Mouse (Mus musculus) left cerebral cortex, adult 11 months (tissue): ENCODE measurements around the gene Nfic.

ENCODE experiments used
- DNase-seq: peaks from one replicate; pipeline ENCODE4 v3.0.0; 2022; ENCODE audit warnings: low spot score

Gene Nfic

GRCm38 (mm10) chr10:81485479-81486018, 30.1 kb upstream of the Nfic start:
- no peak for DNase-seq

DNA sequence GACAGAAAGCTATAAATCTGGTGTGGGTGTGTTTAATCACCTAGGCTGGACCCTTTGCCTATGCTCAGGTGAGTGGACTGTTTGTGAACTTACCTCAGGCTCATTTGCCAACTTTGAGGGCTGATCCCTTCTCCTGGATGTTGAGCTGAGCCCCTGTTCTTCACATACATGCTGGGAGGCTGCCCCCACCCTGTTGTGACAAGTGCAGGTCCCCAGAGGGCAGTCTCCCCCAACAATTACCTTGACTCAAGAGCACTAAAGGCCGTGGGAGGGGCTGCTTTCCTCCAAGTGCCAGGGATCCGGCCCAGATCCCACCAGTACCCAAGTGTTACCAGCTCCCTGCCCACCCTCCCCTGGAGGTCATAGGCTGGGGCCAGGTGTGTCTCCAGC, 29.6 kb upstream of the Nfic start:
- DNase-seq = no peak

DNA sequence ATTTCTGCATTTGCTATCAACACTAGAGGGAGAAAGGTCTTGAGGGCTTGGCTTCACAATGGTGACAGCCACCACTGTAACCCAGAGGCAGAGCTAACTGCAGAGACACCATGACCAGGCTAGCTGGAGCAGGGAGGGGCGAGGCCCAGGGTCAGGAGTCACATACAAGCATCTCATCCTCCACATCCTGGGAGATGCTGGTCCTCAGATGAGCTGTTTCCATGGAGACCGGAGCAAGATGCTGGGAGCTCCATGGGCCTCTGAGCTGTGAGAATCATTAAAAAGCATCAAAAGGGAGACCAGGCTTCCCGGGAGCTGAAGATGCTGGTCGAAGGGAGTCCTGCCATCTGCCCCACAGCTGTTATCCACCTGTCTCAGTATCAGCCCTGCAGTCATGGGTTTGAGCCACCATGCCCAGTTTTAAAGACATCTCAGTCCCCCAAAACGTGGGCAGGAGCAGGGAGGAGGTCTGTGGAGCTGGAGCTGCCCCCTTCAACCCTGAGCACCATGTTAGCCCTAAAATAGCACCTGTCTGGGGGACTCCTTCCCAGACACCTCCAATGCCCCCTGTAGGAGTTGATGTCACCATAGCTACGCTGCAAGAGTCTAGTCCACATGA, 29.1 kb upstream of the Nfic start:
- no peak for DNase-seq

DNA sequence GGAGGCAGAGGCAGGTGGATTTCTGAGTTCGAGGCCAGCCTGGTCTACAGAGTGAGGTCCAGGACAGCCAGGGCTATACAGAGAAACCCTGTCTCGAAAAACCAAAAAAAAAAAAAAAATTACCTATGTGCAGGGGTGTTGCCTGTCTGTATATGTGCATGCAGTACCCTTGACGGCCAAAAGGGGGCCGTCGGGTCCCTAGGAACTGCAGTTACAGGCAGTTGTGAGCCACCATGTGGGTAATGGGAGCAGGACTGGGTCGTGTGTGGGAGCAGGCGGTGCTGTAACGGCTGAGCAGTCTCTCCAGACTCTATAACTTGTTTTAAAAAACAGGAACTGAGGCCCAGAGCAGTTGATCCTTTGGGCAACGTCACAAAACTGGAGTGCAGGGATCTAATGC, 28.5 kb upstream of the Nfic start:
- DNase-seq = no peak

- no peak for DNase-seq
Observed at GRCm38 (mm10) chr10:81482533-81482889, 27.1 kb upstream of the Nfic start, which contains the start of gene Celf5. Gene Celf5 (minus strand): TSS chr10:81482709.

DNA sequence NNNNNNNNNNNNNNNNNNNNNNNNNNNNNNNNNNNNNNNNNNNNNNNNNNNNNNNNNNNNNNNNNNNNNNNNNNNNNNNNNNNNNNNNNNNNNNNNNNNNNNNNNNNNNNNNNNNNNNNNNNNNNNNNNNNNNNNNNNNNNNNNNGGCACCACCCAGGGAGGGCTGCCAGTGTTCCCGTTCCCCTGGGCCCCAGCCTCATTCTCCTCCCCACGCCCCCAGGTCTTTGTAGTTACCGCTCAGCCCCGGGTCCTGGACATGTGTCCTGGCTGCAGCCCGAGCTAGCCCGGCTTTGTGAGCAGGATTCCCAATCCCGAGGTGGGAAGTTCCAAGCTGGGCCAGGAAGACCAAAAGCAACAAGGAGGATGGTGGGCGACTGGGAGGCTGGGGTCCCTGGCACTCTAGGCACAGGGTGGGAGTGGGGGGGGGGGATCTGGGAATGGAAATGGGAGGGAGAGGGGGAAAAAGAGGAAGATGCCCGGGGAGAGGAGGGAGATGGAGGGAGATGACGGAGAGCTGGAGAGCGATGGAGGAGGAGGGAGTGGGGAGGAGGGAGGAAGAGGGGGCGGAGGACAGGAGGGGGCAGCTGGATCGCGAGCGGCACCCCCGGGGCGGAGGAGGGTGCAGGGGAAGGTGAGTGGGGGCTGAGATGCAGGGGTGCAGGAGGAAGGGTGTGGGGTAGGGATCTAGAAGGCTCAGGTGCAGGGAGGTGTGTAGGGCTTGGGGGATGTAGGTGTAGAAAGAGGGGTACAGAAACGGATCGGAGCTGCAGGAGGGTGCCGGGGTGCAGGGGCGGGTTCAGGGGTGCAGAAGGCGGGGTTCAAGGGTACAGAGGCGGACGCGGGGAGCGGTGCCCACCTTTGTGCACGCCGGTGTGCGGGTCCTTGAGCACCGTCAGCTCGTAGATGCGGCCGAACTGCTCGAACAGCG, 26.4 kb upstream of the Nfic start:
- DNase-seq = no peak

DNA sequence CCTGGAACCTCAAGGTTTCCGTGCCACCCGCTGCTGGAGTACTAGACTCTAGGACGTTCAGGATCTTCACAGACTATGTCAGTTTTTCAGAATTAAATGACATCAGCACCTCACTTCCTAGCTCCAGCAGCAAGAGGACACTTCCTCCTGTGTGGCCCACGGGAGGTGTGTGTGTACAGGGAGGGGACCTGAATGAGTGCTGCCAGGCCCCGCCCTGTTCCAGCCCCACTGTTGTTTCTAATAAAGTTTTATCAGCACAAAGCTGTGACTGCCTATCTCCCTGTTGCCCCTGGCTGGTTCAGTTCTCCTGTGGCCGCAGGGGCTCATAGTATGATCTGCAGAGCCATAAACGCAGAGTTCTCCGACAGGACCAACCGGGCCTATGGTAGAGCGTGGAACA, 19.0 kb upstream of the Nfic start:
- no peak for DNase-seq

GRCm38 (mm10) chr10:81473003-81473451, 17.6 kb upstream of the Nfic start:
- DNase-seq = peak; percentile 89

- no peak for DNase-seq
Observed at GRCm38 (mm10) chr10:81472403-81473002, 17.1 kb upstream of the Nfic start.

DNA sequence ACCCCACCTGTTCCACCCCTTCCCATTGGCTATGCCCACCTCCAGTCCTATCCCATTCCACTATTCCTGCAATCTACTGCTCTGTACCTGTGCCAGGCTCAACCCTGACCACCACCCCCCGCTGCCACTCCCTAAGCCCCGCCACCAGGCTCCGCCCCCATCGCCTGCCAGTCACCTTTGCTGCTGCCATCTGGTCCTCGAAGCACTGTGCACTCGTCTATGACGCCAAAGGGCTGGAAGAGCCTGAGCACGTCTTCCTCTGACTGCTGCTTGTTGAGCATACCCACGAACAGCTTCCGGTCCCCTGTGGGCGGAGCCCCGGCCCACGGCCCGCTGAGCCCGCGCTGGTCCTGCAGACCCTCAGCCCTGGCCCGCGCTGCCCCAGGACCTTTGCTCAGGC, 15.0 kb upstream of the Nfic start:
- DNase-seq = no peak

GRCm38 (mm10) chr10:81469253-81469652, 13.8 kb upstream of the Nfic start:
- DNase-seq = peak; percentile 72

GRCm38 (mm10) chr10:81467670-81468235, 12.3 kb upstream of the Nfic start:
- no peak for DNase-seq

- DNase-seq = no peak
Observed at GRCm38 (mm10) chr10:81466881-81467280, 11.4 kb upstream of the Nfic start.

DNA sequence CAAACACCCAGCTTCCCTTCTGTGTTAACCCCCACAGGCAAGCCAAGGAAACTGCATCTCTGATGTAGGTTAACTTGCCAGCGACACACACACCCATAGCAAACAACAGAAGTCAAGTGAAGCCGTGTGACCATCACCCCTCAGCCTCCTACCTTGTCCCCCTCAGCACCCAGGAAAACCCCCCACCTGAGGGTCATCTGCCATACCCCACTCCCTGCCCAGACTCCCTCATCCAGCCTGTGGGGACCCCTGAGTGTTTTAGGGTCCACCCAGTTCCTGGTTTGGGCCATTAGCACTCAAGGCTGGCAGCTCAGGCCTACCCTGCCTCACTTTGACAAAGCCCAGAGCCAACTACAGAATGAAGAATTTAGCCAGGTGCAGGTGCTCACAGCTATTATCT, 10.6 kb upstream of the Nfic start:
- no peak for DNase-seq

- no peak for DNase-seq
Observed at GRCm38 (mm10) chr10:81465265-81465645, 9.8 kb upstream of the Nfic start.

DNA sequence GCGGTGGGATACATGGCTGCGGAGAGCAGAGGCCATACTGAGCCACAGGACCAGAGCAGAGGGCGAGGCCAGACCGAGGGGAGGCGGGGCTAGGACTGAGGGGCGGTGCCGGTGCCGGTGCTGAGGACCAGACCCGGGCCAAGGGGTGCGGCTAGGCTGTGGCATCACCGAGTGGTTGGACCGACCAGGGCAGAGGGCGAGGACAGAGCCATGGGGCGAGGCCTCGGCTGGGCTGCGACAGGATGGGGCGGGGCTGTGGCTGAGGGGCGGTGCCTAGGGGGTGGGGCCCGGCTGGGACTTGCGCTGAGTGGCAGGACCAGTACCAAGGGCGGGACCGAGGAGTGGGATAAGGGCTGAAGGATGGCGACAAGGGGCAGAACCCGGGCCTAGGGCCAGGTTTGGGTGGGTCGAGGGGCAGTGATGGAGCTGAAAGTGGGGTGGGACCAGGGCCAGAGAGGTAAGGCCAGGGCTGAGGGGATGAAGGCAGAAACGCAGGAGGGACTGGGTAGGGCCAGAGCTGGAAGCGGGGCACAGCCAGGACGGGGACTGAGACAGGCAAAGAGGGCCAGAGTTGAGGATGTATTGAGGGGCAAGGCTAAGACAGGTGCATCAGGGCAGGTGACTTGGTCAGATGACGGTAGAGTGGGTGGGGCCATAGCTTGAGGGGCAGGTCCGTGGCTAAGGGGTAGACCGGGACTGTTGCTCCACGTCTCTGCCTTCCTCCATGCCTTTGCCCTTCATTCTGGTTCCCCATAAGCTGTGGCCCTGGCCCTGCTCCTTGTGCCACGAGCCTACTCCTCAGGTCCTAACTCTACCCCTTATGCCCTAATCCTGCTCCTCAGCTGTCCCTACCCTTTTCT, 9.2 kb upstream of the Nfic start:
- no peak for DNase-seq

DNA sequence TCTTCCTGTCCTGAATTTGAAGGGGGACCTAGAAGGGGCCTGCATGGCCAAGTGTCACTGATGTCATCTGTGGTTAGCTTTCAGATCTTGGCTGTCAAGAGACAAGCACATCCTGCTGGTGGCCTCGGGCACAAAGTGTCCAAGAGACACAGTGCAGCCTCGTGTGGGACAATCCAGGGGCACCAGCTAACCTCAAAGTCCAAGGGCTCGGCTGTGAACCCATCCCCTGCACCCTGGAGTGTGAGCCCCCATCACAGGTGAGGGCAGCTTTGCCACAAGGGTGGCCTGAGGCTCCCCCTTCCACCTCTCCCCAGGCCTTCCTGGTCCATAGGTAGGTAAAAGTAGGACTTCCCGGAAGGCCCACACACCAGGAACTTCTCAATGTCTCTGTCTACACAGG, 8.1 kb upstream of the Nfic start:
- DNase-seq = no peak

DNA sequence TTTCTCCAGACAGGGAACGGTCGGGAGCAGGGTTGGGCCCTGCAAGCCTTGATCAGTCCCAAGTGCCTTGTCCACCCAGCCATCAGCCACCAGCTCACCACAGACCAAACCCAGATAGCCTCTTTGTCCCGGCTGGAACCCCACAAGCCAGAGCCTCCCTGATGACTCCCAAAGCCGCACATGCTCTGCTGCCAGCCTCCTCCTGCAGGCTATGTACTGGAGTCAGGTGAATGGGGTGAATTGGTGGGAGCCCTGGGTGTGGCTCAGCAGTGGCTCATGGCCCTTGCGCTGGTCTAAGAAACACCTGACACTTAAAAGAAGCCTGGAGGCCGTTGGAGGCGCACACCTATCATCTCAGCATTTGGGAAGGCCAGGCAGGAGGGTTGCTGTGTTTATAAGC, 7.5 kb upstream of the Nfic start:
- no peak for DNase-seq

GRCm38 (mm10) chr10:81462415-81462804, 7.0 kb upstream of the Nfic start:
- DNase-seq = no peak

DNA sequence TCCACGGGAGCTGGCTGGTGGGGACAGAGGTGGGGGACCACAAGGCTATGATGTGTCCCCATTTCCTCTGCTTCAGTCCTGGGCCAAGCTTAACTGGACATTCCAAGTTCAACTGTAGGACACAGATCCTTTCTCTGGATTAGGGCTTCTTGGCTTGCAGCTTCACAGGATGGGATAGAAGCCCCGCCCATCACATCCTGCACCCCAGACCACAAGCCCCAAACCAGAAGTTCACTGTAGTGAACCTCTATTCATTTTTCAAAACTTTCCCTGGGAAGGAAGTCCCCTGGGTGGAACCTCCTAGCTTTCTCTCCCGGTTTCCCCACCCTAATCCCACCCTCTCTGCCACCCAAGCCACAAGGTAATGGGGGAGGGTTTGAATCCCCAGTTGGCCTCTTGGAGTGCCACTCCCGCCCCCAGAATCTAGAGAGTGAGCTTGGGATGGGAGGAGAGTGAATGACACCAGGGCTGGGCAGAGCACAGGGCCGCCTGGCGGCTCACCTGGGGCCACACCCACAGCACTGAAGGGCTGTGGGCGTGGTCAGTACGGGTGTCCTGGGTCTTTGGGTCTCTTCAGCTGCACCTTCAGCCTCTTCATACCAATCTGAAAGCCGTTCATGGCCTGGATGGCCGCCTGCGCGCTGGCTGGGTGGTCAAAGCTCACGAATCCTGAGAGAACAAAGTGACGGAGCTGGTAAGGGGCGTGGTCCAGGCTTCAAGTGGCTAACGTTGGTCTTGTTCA, 6.4 kb upstream of the Nfic start:
- no peak for DNase-seq

DNA sequence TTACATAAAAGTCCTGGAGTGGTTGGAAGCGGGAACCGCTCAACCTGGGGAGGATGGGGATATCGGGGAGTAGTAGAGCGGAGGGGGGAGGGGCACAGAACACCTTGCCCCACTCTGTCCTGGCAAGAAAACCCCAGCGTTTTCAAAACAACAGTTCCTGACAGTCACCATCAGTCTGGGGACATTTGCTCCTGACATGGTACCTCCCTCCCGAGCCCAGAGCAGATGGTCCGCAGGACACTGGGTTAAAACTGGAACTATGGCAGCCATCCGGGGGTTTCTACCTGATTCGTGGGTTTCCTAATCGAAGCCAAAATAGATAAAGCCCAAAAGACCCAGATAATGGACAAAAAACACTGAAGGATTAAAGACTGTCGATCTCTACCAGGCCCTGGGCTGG, 5.5 kb upstream of the Nfic start:
- DNase-seq = no peak
